Comparison of ENCODE assay signal across 10 mouse cellular contexts in genomic region chr19:26711268-26711667, GRCm38 (mm10).
DNase-seq lines count a peak whose midpoint lies in the region; ATAC-seq and TF ChIP-seq lines count a peak whose summit lies in the region.
"Had no signal": no experiment of that assay in that cellular context is flagged by ENCODE, and none has a peak within 500 bp of the region (broad histone marks: within the 10 kb centered on the region; RNA-seq: fewer than 3 reads in every experiment).

No protein-coding gene starts in this region.

- no peaks in the 10 kb centered on the region for H3K4me1 ChIP-seq in forebrain, embryonic 14.5 days (ENCODE audit: control insufficient read depth, insufficient read depth, low read length)
- no peaks in the 10 kb centered on the region for H3K4me1 ChIP-seq in forebrain, embryonic 11.5 days (replicated peaks; ENCODE audit: control insufficient read depth, insufficient read depth, low read length)
- 0 out of 4 replicates have a peak, but pooled peaks cover 0 to 3% of the 10 kb centered on the region in 2 experiments for H3K4me1 ChIP-seq in liver, embryonic 14.5 days (replicated peaks; ENCODE audit: control insufficient read depth in 2 of 2, insufficient read depth in 2 of 2, low read length in 1 of 2)
- H3K4me1 ChIP-seq in forebrain, embryonic 13.5 days = no peaks in the 10 kb centered on the region
- no peaks in the 10 kb centered on the region for H3K4me1 ChIP-seq in hindbrain, embryonic 14.5 days (replicated peaks; ENCODE audit: control insufficient read depth, insufficient read depth, low read length)

- WGBS in forebrain, embryonic 14.5 days = 15% methylated on average over 2 of the region's 2 CpGs
- 30% methylated on average over 2 of the region's 2 CpGs for WGBS in forebrain, embryonic 11.5 days
- 20% methylated on average over 2 of the region's 2 CpGs for WGBS in liver, embryonic 14.5 days (ENCODE audit: insufficient replicate concordance)
- 29% methylated on average over 2 of the region's 2 CpGs for WGBS in forebrain, embryonic 13.5 days
- WGBS in hindbrain, embryonic 14.5 days = 27% methylated on average over 2 of the region's 2 CpGs

- H3K9ac ChIP-seq in forebrain, embryonic 14.5 days (ENCODE audit: low read length) = no peak overlapping the region
- H3K9ac ChIP-seq in forebrain, embryonic 11.5 days (ENCODE audit: low read length) = no peak overlapping the region
- no peak overlapping the region for H3K9ac ChIP-seq in liver, embryonic 14.5 days (replicated peaks)
- no peak overlapping the region for H3K9ac ChIP-seq in forebrain, embryonic 13.5 days
- H3K9ac ChIP-seq in hindbrain, embryonic 14.5 days = no peak overlapping the region
- H3K9ac ChIP-seq: lung, embryonic 15.5 days had no signal

- TF ChIP-seq CTCF in liver, embryonic 14.5 days (IDR thresholded peaks at IDR 0.05; ENCODE audit: low read depth) = peak; percentile 54; the same call in 1 of the 2 replicates

- H3K9me3 ChIP-seq in forebrain, embryonic 14.5 days (replicated peaks; ENCODE audit: control insufficient read depth, low read length) = no peaks in the 10 kb centered on the region
- H3K9me3 ChIP-seq in forebrain, embryonic 11.5 days (ENCODE audit: control insufficient read depth, low read length) = no peaks in the 10 kb centered on the region
- no peaks in the 10 kb centered on the region for H3K9me3 ChIP-seq in liver, embryonic 14.5 days (ENCODE audit: control insufficient read depth, low read length)
- H3K9me3 ChIP-seq in forebrain, embryonic 13.5 days (replicated peaks) = no peaks in the 10 kb centered on the region
- no peaks in the 10 kb centered on the region for H3K9me3 ChIP-seq in hindbrain, embryonic 14.5 days (ENCODE audit: control insufficient read depth, low read length)
- H3K9me3 ChIP-seq: lung, embryonic 15.5 days had no signal

- no peak overlapping the region for H3K4me2 ChIP-seq in forebrain, embryonic 14.5 days (ENCODE audit: low read length)
- no peak overlapping the region for H3K4me2 ChIP-seq in forebrain, embryonic 11.5 days (ENCODE audit: low read depth, low read length, severe bottlenecking)
- H3K4me2 ChIP-seq in liver, embryonic 14.5 days (ENCODE audit: low read depth) = no peak overlapping the region
- H3K4me2 ChIP-seq in forebrain, embryonic 13.5 days = no peak overlapping the region
- no peak overlapping the region for H3K4me2 ChIP-seq in hindbrain, embryonic 14.5 days (replicated peaks)
- H3K4me2 ChIP-seq: lung, embryonic 15.5 days had no signal

- ATAC-seq in forebrain, embryonic 14.5 days = no peak
- no peak for ATAC-seq in forebrain, embryonic 11.5 days (replicated peaks; ENCODE audit: low FRiP score)
- ATAC-seq in liver, embryonic 14.5 days (ENCODE audit: insufficient read depth) = no peak
- no peak for ATAC-seq in forebrain, embryonic 13.5 days
- ATAC-seq in hindbrain, embryonic 14.5 days (ENCODE audit: low FRiP score) = no peak

- H3K27ac ChIP-seq in forebrain, embryonic 14.5 days (ENCODE audit: low read depth, low read length) = no peak overlapping the region
- no peak overlapping the region for H3K27ac ChIP-seq in forebrain, embryonic 11.5 days (ENCODE audit: low read depth, low read length)
- H3K27ac ChIP-seq in liver, embryonic 14.5 days = no peak overlapping the region
- H3K27ac ChIP-seq in forebrain, embryonic 13.5 days = no peak overlapping the region
- H3K27ac ChIP-seq in hindbrain, embryonic 14.5 days = no peak overlapping the region
- H3K27ac ChIP-seq: lung, embryonic 15.5 days had no signal

- no peak for TF ChIP-seq EP300 in liver, embryonic 14.5 days (IDR thresholded peaks at IDR 0.05; ENCODE audit: low read depth)

- peak; percentile 49 for DNase-seq in forebrain, embryonic 14.5 days (ENCODE audit: low spot score)
- DNase-seq in forebrain, embryonic 11.5 days (ENCODE audit: low spot score) = no peak
- no peak for DNase-seq in liver, embryonic 14.5 days (ENCODE audit: low read depth in 3 of 3, low spot score in 3 of 3)
- DNase-seq in liver = no peak
- DNase-seq in T-cell, adult 2 months (ENCODE audit: low spot score) = peak; percentile 31
- DNase-seq in retina, postnatal 1 day = peak; percentile 61
- no peak for DNase-seq in hindbrain, embryonic 14.5 days (ENCODE audit: low spot score)
- DNase-seq: right cerebral cortex, adult 18-20 months had no signal

- H3K4me3 ChIP-seq in forebrain, embryonic 14.5 days (ENCODE audit: low read depth, low read length) = no peak overlapping the region
- no peak overlapping the region for H3K4me3 ChIP-seq in forebrain, embryonic 11.5 days (ENCODE audit: low read depth, low read length)
- H3K4me3 ChIP-seq in liver, embryonic 14.5 days (ENCODE audit: insufficient read depth in 1 of 2, low read depth in 2 of 2, low read length in 2 of 2) = no peak overlapping the region
- H3K4me3 ChIP-seq in forebrain, embryonic 13.5 days = no peak overlapping the region
- H3K4me3 ChIP-seq in hindbrain, embryonic 14.5 days (replicated peaks; ENCODE audit: low read length) = no peak overlapping the region
- H3K4me3 ChIP-seq: lung, embryonic 15.5 days had no signal

- H3K36me3 ChIP-seq in forebrain, embryonic 14.5 days (ENCODE audit: control insufficient read depth, insufficient read depth, low read length) = peaks cover 4% of the 10 kb centered on the region; the same call in 1 of the 2 replicates
- no peaks in the 10 kb centered on the region for H3K36me3 ChIP-seq in forebrain, embryonic 11.5 days (ENCODE audit: control insufficient read depth, insufficient read depth, low read length)
- no peaks in the 10 kb centered on the region for H3K36me3 ChIP-seq in liver, embryonic 14.5 days (replicated peaks; ENCODE audit: control insufficient read depth, insufficient read depth, low read depth)
- H3K36me3 ChIP-seq in forebrain, embryonic 13.5 days (ENCODE audit: poor library complexity, severe bottlenecking) = no peaks in the 10 kb centered on the region
- peaks cover 4% of the 10 kb centered on the region; the same call in 1 of the 2 replicates for H3K36me3 ChIP-seq in hindbrain, embryonic 14.5 days (replicated peaks; ENCODE audit: control insufficient read depth, insufficient read depth)

- no peaks in the 10 kb centered on the region for H3K27me3 ChIP-seq in forebrain, embryonic 14.5 days (replicated peaks; ENCODE audit: control insufficient read depth, insufficient read depth, low read length)
- no peaks in the 10 kb centered on the region for H3K27me3 ChIP-seq in forebrain, embryonic 11.5 days (ENCODE audit: control insufficient read depth, insufficient read depth, low read length)
- H3K27me3 ChIP-seq in liver, embryonic 14.5 days (ENCODE audit: control insufficient read depth, insufficient read depth, low read length) = no peaks in the 10 kb centered on the region
- H3K27me3 ChIP-seq in forebrain, embryonic 13.5 days = no peaks in the 10 kb centered on the region
- no peaks in the 10 kb centered on the region for H3K27me3 ChIP-seq in hindbrain, embryonic 14.5 days (ENCODE audit: control insufficient read depth, insufficient read depth, low read length)
- H3K27me3 ChIP-seq: lung, embryonic 15.5 days had no signal

Comparison
In these comparisons a context has a peak if more than half of its experiments do, and no peak if none do; other contexts are left out.
1. DNase-seq: peak in forebrain, embryonic 14.5 days (single experiment), T-cell, adult 2 months (single experiment) and retina, postnatal 1 day (single experiment); none in forebrain, embryonic 11.5 days (single experiment), liver, embryonic 14.5 days (0 of 3), liver (single experiment) and hindbrain, embryonic 14.5 days (single experiment).